Comparison of ENCODE assay signal across 8 mouse cellular contexts in the genomic region with DNA sequence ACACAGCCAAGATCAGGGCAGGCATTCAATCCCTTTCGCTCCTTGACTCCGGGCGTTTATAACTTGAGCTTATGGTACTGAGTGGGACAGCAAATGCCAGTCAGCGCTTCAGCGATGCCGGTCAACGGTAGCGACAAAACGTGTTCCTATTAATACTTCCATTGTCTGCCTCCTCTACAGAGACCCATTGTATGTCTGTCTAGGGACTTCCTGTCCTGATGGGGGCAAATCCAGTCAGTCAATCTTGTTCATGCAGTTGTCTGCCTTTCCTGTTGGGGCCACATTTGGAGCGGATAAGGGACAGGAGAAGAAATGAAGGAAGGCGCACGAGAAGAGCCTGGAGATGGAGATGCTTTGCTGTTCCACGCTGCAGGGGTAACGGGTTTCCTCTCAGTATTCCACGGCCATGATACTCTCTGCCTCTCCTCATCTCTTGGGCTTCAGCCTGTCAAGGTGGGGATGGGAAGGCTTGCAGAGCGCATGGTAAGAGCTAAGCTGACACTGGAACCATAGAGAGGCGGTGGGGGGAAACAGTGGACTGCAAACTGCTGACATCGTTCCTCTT. TPM values are rescaled to one million over a fixed set of nuclear protein-coding genes. Genes with fewer than 3 reads are reported as not detected.
DNase-seq lines count a peak whose midpoint lies in the region; ATAC-seq and TF ChIP-seq lines count a peak whose summit lies in the region.

No protein-coding gene starts in this region.

- peaks cover 12% of the 10 kb centered on the region; the same call in 1 of the 2 replicates for H3K4me1 ChIP-seq in kidney, postnatal 0 days (replicated peaks; ENCODE audit: insufficient read depth, low read length)
- H3K4me1 ChIP-seq in forebrain, embryonic 11.5 days (replicated peaks; ENCODE audit: control insufficient read depth, insufficient read depth, low read length): peaks cover 2% of the 10 kb centered on the region; the same call in 1 of the 2 replicates
- peaks cover 10% of the 10 kb centered on the region for H3K4me1 ChIP-seq in limb, embryonic 11.5 days (ENCODE audit: control insufficient read depth, insufficient read depth, low read length)
- peaks cover 38% of the 10 kb centered on the region for H3K4me1 ChIP-seq in neural tube, embryonic 12.5 days

- peak; percentile 44 for DNase-seq in kidney, postnatal 0 days (ENCODE audit: low spot score)
- no peak for DNase-seq in kidney, adult 18-20 months
- no peak for DNase-seq in forebrain, embryonic 11.5 days (ENCODE audit: low spot score)
- no peak for DNase-seq in limb, embryonic 11.5 days (ENCODE audit: low spot score)
- DNase-seq in right cerebral cortex, postnatal 14 days: no peak
- DNase-seq in cerebellum, postnatal 36 days: no peak
- DNase-seq in right cerebral cortex, adult 2 months (ENCODE audit: low spot score in 2 of 2): no peak

- H3K4me3 ChIP-seq in kidney, postnatal 0 days (replicated peaks; ENCODE audit: low read depth, low read length): peak overlapping the region; percentile 6; the same call in 1 of the 2 replicates
- peak overlapping the region; percentile 9; the same call in 1 of the 2 replicates for H3K4me3 ChIP-seq in forebrain, embryonic 11.5 days (ENCODE audit: low read depth, low read length)
- no peak overlapping the region; the same call in 1 of the 2 replicates for H3K4me3 ChIP-seq in limb, embryonic 11.5 days (ENCODE audit: low read depth, low read length)
- no peak overlapping the region for H3K4me3 ChIP-seq in neural tube, embryonic 12.5 days

- H3K27me3 ChIP-seq in kidney, postnatal 0 days (ENCODE audit: insufficient read depth, low read length): no peaks in the 10 kb centered on the region
- no peaks in the 10 kb centered on the region for H3K27me3 ChIP-seq in forebrain, embryonic 11.5 days (ENCODE audit: control insufficient read depth, insufficient read depth, low read length)
- no peaks in the 10 kb centered on the region for H3K27me3 ChIP-seq in limb, embryonic 11.5 days (ENCODE audit: control insufficient read depth, insufficient read depth, low read length)
- no peaks in the 10 kb centered on the region for H3K27me3 ChIP-seq in neural tube, embryonic 12.5 days (replicated peaks)

- peak overlapping the region; percentile 49 for H3K4me2 ChIP-seq in kidney, postnatal 0 days (ENCODE audit: low read length)
- peak overlapping the region; percentile 53 for H3K4me2 ChIP-seq in forebrain, embryonic 11.5 days (ENCODE audit: low read depth, low read length, severe bottlenecking)
- H3K4me2 ChIP-seq in limb, embryonic 11.5 days (ENCODE audit: low read depth, severe bottlenecking): peak overlapping the region; percentile 38; the same call in 1 of the 2 replicates
- peak overlapping the region; percentile 53 for H3K4me2 ChIP-seq in neural tube, embryonic 12.5 days (replicated peaks)

- H3K9me3 ChIP-seq in kidney, postnatal 0 days (replicated peaks; ENCODE audit: low read length): no peaks in the 10 kb centered on the region
- no peaks in the 10 kb centered on the region for H3K9me3 ChIP-seq in forebrain, embryonic 11.5 days (ENCODE audit: control insufficient read depth, low read length)
- no peaks in the 10 kb centered on the region for H3K9me3 ChIP-seq in limb, embryonic 11.5 days (ENCODE audit: control insufficient read depth, low read length)
- H3K9me3 ChIP-seq in neural tube, embryonic 12.5 days: no peaks in the 10 kb centered on the region

- H3K36me3 ChIP-seq in kidney, postnatal 0 days (ENCODE audit: insufficient read depth, low read length): no peaks in the 10 kb centered on the region
- no peaks in the 10 kb centered on the region for H3K36me3 ChIP-seq in forebrain, embryonic 11.5 days (ENCODE audit: control insufficient read depth, insufficient read depth, low read length)
- H3K36me3 ChIP-seq in limb, embryonic 11.5 days (ENCODE audit: control insufficient read depth, insufficient read depth, low read length): no peaks in the 10 kb centered on the region
- no peaks in the 10 kb centered on the region for H3K36me3 ChIP-seq in neural tube, embryonic 12.5 days

- ATAC-seq in kidney, postnatal 0 days (replicated peaks; ENCODE audit: low FRiP score, low read depth): no peak
- ATAC-seq in forebrain, embryonic 11.5 days (replicated peaks; ENCODE audit: low FRiP score): peak; percentile 30
- ATAC-seq in limb, embryonic 11.5 days (ENCODE audit: insufficient number of reproducible peaks, low FRiP score, low TSS enrichment, low read depth): no peak
- no peak; the same call in 1 of the 2 replicates for ATAC-seq in neural tube, embryonic 12.5 days (ENCODE audit: low FRiP score, low read depth)

- TF ChIP-seq CTCF in kidney, postnatal 0 days (IDR thresholded peaks at IDR 0.05; ENCODE audit: low read depth): no peak

- WGBS in kidney, postnatal 0 days: 19% methylated on average over 18 of the region's 18 CpGs
- 30% methylated on average over 18 of the region's 18 CpGs for WGBS in forebrain, embryonic 11.5 days
- 30% methylated on average over 18 of the region's 18 CpGs for WGBS in limb, embryonic 11.5 days
- WGBS in neural tube, embryonic 12.5 days: 30% methylated on average over 18 of the region's 18 CpGs

- no peak overlapping the region for H3K9ac ChIP-seq in kidney, postnatal 0 days (ENCODE audit: low read depth, low read length)
- H3K9ac ChIP-seq in forebrain, embryonic 11.5 days (ENCODE audit: low read length): peak overlapping the region; percentile 59
- peak overlapping the region; percentile 56 for H3K9ac ChIP-seq in limb, embryonic 11.5 days (ENCODE audit: low read length)
- peak overlapping the region; percentile 30; the same call in 1 of the 2 replicates for H3K9ac ChIP-seq in neural tube, embryonic 12.5 days

- H3K27ac ChIP-seq in kidney, postnatal 0 days: peak overlapping the region; percentile 88
- no peak overlapping the region for H3K27ac ChIP-seq in forebrain, embryonic 11.5 days (ENCODE audit: low read depth, low read length)
- H3K27ac ChIP-seq in limb, embryonic 11.5 days (replicated peaks; ENCODE audit: low read depth, low read length): peak overlapping the region; percentile 64
- peak overlapping the region; percentile 27; the same call in 1 of the 2 replicates for H3K27ac ChIP-seq in neural tube, embryonic 12.5 days

RNA-seq across cellular contexts. Expression of gene Rbfox2, which starts 36.2 kb away (rescaled TPM):
- polyA plus RNA-seq in kidney, postnatal 0 days (2015; fragmentation: Nextera tagmentation; extraction: Ambion mirVana): 22.7 and 25.1 TPM in 2 replicates
- 68.2 and 77.6 TPM in 2 replicates for polyA plus RNA-seq in forebrain, embryonic 11.5 days (2014; fragmentation: Nextera tagmentation; extraction: Ambion mirVana)
- polyA plus RNA-seq in limb, embryonic 11.5 days (2014; fragmentation: Nextera tagmentation; extraction: Ambion mirVana): 71.5 and 74.2 TPM in 2 replicates
- polyA plus RNA-seq in neural tube, embryonic 12.5 days (2016; fragmentation: Nextera tagmentation; extraction: Ambion mirVana): 148 and 159 TPM in 2 replicates

RNA-seq across cellular contexts. Expression of gene Apol7a, which starts 55.9 kb away (rescaled TPM):
- polyA plus RNA-seq in kidney, postnatal 0 days (2015; fragmentation: Nextera tagmentation; extraction: Ambion mirVana): 0.09 and 0.13 TPM in 2 replicates
- not detected in 2 replicates for polyA plus RNA-seq in forebrain, embryonic 11.5 days (2014; fragmentation: Nextera tagmentation; extraction: Ambion mirVana)
- polyA plus RNA-seq in limb, embryonic 11.5 days (2014; fragmentation: Nextera tagmentation; extraction: Ambion mirVana): not detected in 2 replicates
- not detected in 2 replicates for polyA plus RNA-seq in neural tube, embryonic 12.5 days (2016; fragmentation: Nextera tagmentation; extraction: Ambion mirVana)

Comparison
In these comparisons a context has a peak if more than half of its experiments do, and no peak if none do; other contexts are left out.
1. H3K4me3 ChIP-seq: peak in kidney, postnatal 0 days (single experiment) and forebrain, embryonic 11.5 days (single experiment); none in limb, embryonic 11.5 days (single experiment) and neural tube, embryonic 12.5 days (single experiment).
2. Peak in every context shown above with its lines, with median percentiles within 50 percentile points of each other: H3K4me2 ChIP-seq.